Mouse (Mus musculus): ENCODE measurements around the gene Eme2.
A peak's percentile ranks its signal among the peaks of the same experiment; 100 is the strongest.

The Eme2 gene

DNA sequence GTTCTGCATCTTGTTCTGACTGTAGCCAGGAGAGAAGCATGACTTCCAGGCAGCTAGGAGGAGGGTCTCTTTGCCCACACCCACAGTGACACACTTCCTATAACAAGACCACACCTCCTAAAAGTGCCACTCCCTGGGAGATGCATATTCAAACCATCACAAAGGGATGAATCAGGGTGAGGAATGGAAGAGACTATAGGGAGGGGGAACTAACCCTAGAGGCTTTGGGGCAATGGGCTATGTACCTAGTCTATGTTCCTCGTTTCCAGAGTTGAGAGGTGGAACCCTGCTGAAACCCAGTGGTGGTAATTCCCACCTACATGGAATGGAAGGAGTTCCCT, 20.5 kb downstream of the Eme2 start:
- DNase-seq (ENCODE audit: low spot score): no peak

DNA sequence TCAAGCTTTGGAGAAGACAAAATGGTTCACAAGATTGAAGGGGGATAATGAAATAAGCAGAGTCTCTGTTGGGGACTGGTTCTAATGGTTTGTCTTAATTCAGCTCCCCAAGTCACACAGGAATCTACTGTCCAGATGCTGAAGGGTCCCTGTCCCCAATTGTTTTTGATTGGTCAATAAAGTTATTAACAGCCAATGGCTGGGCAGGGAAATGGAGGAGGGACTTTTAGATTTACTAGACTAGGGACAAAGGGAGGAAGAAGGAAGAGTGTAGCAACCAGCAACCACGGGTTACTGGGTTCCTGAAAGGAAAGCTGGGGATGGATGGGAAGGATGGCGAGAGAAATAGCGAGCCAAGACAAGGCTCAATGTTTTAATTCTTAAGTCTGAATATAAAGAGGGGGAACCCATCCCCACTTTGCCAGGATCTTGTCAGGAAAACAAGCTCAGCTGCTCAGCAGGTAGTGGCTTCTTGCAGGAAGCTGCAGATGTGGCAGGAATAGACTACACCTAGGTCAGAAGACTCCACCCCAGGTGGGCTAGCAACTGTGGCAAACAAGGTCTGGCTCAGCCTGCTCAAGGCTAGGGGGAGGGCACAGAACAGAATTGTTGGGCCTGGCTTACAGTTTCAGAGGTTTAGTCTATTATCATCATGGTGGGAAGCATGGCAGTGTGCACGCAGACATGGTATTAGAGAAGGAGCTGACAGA, 21.0 kb downstream of the Eme2 start:
- DNase-seq (ENCODE audit: low spot score): no peak

DNA sequence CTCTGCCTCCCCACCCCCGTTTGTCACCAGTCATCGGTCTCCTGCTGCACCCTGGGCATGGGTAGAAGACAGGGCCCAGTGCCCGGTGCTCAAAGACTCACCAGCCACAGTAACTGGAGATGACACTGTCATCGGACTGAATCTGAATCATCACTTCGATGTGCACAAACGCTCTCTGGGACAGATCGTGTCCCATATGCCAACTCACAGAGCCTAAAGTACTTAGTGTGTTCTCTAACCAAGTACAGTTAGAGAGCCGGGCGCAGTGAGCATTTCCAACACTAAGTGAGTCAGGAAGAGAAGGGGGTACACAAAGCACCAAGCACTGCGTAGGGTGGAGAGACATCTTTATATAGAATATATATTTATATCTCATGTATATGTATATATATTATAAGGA, 27.0 kb downstream of the Eme2 start:
- no peak for DNase-seq (ENCODE audit: low spot score)

DNA sequence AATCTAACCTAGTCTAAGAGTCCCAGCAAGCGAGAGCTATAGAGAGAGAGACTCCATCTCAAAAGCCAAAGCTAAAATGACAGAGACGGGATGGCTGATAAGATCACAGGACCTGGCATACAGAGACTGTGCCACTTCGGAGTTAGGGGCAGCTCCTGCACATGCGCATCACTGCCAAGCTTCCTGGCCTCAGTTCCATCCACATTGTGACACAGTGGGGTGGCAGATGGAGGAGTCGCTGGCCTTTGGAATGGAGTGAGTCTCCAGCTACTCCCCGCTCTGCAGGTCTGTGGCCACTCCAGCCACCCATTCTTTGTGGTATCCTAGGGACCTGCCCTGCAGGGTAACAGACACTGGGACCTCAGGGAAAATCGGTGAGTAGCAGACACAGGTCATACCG, 29.1 kb downstream of the Eme2 start, which contains the start of gene Igfals:
Gene Igfals (plus strand): TSS at position 222 of the 400 bp plus-strand sequence.
- DNase-seq (ENCODE audit: low spot score): no peak

DNA sequence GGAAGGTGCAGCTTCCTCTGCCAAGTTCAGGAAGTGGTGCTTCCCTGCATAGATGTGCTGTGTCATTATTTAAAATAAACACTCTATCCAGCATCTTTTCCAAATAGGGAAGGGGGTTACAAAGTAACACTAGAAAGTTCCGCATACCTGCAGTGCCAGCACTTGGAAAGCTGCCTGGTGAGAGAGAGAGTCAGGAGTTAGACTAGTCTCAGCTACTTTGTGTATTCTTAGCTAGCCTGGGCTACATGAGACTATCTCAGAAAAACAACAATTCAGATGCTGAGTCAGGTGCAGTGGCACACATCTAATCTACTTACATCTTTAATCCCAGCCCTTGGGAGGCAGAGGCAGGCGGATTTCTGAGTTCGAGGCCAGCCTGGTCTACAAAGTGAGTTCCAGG, 33.1 kb downstream of the Eme2 start:
- DNase-seq (ENCODE audit: low spot score): no peak

DNA sequence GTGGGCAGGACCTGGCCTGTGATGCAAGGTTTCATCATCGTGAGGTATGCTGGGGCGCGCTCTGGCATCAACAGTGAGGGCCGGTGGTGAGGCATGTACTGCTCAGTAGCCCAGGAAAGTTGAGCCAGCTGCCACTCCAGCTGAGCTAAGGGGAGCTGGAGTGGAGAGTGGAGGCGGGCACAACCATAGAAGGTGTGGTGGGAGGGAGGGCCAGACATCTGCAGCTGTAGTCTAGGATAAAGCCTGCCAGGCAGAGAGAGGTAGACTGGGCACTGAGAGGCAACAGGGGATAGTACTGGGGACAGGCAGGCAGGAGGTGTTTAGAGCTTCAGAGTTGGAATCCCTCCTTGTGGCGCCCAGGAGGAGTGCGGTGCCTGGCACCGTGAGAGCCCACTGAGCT, 34.8 kb downstream of the Eme2 start:
- DNase-seq (ENCODE audit: low spot score): peak; percentile 51

DNA sequence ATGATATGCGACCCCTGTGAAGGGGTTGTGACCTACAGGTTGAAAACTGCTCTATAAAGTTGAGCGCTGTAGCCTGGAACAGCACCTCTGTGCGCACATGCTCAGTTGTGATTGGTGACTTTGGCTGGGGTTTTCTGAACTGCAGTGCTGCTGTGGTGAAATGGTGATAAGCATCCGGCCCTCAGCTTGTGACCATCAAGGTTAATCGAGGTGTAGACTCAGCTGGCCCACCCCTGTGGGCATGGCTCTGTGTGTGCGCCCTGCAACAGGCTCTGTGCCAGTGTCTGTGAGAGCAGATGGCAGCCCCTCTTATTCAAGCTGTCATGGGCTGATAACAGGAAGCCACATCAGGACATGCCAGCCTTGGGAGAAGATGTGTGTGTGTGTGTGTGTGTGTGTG, 35.9 kb downstream of the Eme2 start:
- DNase-seq (ENCODE audit: low spot score): peak; percentile 77

DNA sequence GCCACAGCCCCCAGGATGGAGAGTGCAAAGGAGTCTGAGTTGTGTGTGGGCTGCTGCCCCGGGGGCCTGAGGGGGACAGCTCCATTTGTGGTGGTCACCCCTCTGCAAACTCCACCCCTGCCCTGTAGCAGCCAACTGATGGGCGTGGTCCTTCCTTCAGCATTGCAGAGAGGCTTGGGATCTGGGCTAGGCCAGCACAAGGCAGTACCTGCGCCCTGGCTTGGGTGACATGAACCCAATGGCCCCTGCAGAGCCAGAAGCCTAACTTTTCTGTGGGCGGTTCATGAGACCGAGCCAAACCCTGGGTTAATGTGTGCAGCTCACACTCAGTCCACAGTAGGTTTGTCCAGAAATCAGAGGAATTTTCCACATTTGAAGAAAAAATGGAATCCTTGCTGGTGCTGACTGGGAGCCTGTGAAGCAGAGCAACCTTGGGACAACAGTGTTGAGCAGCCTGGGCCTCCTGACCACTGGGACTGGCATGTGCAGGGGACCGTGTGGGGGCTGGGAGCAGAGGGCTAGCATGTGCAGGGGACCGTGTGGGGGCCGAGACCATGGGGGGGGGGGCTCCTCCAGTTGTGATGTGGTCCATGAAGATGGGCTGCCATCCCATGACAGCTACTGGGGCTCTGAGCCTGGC, 36.9 kb downstream of the Eme2 start:
- no peak for DNase-seq (ENCODE audit: low spot score)

DNA sequence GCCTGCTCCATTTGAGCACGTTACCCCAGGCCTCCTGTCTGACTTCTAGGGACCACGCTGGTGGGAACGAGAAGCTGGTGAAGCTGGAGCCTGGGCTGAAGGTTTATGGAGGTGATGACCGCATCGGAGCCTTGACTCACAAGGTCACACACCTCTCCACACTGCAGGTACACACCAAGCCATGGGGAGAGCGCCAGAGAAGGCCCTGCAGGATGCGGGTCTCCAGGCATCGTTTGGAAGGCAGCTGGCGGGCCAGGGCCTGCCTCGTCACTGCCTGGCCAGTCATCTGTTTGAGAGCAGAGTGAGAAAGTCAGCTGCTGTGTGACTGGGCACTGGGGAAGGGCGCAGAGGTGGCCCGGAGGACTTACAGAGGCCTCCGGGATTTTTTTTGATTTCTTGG, 38.3 kb downstream of the Eme2 start:
- DNase-seq (ENCODE audit: low spot score): no peak

DNA sequence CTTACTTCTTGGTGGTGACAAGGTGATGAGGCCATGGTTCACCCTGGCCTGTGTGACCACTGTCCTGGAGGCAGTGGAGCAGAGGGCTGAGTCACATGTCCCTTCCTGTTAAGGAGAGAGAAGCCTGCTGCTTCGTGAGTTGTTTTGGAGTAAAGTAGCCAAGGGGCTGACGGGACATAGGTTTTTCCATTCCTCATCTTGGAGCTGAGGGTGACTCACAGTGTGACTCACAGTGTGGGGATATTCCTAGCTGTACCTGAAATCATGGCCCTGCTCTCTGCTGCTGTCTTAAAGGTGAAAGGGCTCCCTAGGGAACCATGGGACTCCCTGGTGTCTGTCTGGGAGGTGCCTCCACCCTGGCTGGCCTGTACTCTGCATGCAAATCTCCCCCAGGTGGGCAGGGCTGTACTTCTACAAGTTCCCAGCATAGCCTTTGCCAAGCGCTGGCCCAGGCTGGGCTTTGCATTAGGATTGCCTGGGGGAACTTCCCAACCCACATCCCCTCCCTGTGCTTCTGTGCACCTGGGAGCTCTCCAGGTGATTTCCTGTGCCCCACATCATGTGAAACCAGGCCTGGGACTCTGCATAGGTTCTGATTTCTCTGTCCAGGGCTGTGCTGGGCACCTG, 38.9 kb downstream of the Eme2 start:
- no peak for DNase-seq (ENCODE audit: low spot score)

DNA sequence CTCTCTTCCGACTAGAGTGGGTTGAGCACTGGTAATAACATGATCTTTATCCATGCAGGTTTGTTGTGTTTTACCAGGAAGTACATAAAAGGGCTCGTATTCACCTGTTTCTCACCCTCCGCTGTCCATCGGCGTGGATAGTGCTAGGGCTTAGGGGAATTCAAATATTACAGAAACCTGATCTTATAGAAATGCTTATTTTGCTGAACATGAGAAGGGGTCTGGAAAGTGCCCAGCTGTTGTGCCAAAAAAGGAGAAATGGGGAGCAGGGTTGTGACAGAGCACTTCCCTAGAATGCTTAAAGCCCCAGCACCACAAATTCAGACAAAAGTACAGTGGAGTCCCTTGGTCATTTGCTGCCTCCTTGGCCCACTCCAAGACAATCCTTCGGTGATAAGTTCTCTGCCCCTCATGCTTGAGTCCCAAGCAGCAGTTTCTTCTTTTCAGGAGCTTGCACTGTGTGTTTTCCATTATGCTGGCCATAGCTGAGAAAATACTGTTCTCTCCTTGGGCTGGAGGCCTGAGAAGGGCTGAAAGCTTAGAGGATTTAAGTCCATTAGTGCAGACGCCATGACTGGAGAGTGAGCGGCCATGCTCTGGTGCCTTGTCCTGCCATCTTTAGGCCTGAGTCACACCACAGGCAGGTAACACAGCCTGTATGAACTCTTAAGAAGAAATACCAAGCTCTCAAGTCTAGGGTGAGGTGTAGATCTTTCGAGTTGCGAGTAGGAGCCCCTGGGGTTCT, 43.3 kb downstream of the Eme2 start:
- DNase-seq (ENCODE audit: low spot score): no peak

DNA sequence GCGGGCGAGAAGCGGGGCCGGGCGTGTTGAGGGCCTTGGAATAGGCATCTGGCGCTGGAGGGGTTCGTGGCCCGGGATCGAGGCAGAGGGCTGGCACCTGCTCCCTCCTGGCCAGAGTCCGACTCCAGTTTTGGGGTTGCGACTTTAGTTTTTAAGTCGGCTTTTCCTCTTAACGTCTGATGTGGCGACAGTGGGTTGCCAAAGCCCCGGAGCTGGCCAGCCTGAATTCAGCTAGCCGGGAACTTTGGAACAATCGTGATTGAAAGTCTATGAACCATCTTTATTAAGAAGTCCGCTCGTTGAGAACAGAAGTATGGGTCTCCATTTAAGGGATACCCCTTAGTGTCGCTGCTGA, 44.1 kb downstream of the Eme2 start:
- no peak for DNase-seq (ENCODE audit: low spot score)

DNA sequence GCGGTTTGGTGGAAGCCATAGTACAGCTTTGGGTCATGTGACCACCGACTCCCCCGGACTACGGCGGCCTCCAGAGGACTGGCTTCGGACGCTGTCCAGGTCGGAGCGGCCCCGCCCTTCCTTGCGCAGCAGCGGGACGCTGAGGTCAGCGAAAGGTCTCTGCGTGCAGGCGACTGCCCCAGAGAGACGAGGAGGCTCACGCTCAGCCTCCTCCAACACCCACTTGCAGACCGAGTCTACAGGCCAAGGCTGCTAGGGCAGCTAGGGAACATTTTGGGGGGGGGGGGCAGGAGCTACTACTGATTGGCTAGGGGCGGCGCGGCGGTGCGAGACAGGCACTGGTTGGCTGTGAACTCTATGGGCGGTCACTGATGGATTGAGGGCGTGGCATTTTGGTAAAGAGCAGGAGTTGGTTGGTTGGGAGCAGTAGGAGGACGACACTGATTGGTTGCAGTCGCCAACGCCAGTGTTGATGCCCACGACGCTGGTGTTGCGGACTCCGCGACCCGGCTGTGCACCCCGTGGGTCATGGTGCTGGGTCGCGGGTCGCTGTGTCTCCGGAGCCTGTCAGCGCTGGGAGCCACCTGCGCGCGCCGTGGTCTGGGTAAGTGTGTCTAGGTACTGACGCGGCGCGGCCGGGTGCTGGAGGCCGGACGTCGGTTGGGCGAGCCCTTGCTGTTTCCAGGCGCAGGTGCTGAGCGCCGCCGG, 44.7 kb downstream of the Eme2 start, which contains the start of gene Fahd1:
Gene Fahd1 (minus strand): TSS at position 300 of the 708 bp plus-strand sequence.
- peak; percentile 90 for DNase-seq (ENCODE audit: low spot score)

DNA sequence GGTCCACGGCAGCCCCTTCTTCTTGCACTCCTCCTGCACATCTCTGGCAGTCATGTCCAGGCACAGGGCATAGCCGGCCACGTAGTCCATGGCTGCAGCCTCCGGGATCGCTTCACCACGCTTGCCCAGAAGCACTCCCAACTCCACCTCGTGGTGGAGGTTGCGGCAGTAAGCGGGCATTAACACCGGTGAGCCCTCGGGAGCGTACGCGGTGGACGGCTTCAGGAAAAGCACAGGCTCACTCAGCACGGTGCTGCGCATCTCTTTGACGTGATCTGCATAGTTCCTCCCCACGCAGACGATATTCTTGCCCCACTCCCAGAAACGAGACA, 45.2 kb downstream of the Eme2 start:
- DNase-seq (ENCODE audit: low spot score): no peak

DNA sequence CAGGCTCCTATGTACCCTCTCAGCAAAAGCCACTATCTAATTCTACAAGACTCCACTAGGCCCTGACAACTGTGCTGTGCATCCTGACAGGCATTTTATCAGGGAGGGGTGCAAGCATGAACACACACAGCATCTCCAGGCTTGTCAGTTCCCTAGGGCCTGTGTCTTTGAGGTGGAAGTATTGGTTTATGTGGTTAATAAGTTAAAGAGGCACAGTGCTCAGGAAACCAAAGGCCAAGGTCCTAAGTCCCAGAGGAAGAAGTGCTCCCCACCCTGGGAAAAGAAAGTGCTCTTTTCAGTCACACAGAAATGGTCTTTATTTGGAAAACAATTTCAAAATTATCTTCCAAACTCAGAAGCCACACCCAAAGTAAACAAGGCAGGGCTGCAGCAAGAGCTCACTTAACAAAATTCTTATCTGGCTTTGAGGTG, 46.3 kb downstream of the Eme2 start:
- peak; percentile 42 for DNase-seq (ENCODE audit: low spot score)

DNA sequence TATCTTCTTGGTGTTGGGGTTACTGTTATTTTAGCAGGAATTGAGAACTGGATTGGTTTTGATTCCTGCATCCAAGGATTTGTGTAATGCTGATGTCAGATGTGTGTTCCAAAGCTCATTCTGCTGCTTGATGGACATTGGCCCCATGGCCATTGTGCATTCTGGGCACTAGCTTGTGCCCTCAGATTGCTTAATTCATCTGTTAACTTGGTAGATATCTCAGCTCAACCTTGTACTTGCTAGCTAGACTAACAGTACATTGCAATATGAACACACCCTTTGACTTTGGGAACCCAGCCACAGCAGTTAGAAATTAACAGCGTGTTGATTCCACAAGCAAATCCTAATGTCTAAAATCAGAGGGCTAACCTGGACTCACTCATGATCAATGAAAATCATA, 47.5 kb downstream of the Eme2 start:
- DNase-seq (ENCODE audit: low spot score): no peak

DNA sequence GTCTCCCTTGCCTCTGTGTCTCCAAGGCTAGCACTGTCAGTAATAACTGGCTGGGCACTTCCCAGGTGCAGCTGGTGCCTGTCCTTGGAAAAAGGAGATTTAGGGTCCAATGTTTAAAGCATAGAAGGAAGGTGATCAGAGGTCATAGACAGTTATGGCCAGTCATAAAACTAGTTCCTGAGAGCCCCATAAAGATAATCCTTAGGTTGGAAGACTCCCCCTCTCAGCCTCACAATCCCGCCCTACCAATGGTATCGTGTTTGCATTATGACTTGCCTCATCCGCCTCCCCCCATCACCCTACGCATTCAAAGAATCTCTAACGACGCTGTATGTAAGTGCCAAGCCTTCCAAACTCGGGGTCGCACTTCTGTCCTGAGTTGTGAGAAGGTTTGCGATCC, 50.4 kb downstream of the Eme2 start:
- DNase-seq (ENCODE audit: low spot score): no peak

DNA sequence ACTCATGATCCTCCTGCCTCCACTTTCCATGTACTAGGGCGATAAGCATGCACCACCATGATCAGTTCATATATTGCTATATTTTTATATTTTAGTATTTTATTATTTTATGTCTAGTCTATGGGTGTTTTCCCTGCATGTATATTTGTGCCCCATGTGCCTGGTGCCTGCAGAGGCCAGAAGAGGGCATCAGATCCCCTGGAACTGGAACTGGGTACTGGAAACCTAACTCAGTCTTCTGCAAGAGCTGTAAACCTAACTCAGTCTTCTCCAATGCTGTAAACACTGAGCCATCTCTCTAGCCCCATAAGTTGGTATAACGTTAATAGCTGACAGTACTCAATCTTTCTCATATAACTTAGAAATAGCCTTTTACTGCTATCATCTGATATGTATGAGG, 52.3 kb downstream of the Eme2 start:
- DNase-seq (ENCODE audit: low spot score): no peak

DNA sequence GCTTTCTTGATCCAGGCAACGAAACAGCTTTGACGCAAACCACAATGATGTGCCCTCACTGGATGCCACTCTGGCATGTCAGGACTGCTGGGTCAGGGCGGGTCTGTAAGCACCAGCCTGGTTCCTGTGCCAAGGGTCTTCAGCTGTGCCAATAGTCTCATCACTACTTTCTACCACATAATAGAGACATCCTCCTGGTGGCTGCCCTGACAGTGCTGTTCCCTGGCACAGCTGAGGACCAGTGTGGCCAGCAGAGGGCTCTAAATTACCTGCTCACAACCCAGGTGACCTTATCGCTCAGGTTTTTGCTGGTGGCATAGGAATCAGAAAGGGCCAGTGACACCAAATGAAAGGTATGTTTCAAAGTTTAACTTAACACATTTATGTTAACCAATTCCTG, 53.8 kb downstream of the Eme2 start:
- DNase-seq (ENCODE audit: low spot score): no peak

DNA sequence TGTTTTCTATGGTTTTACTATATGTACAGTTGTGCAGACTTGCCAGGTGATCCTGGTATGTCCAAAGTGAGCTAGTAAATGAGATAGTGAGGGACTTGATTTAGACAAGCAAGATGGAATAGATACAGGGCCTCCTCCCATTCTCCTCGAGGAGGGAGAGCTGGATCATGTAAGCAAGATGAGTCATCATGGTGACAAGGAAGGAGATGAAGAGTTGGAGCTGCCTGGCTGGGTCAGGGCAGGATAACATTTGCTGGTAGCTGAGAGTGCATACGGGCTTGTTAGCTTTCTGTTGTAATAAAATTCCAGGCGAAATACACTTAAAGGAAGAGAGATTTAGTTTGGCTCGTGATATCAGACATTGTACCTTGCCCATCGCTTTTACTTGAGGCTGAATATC, 54.5 kb downstream of the Eme2 start:
- no peak for DNase-seq (ENCODE audit: low spot score)

DNA sequence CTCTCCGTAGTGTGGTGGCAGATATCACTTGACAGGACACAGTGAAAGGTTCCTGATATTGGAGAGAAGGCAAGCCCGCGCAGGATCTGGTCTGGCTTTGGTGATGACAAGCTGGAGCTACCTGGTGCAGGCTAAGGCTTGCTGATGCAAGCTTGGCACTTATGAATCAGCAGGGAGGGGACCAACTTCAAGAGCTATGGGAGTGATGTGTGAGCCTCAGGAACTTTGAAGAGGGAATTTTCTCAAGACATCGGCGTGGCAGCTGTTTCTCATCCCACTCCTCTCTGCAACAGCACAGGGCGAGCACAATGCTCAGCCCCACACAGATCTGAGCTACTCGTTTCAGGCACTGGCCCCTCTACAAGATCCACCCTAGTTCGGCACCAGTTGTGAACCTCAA, 55.0 kb downstream of the Eme2 start, which contains the start of gene Hagh:
Gene Hagh (plus strand): TSS at position 302 of the 400 bp plus-strand sequence.
- DNase-seq (ENCODE audit: low spot score): no peak

All from spleen, adult 12 weeks (tissue).